Mouse (Mus musculus) liver, postnatal 0 days (tissue): ENCODE results near the gene Zfhx3.

Source experiments
- CTCF ChIP-seq: sonication (generic); IDR thresholded peaks from 2 replicates; pipeline ENCODE4 v1.5.1; 2016; ENCODE audit warnings: antibody characterized with exemption, low read depth
- EP300 ChIP-seq: IDR thresholded peaks from 2 replicates; pipeline ENCODE4 v1.6.1; 2016; ENCODE audit warnings: antibody characterized with exemption, low read depth, mild to moderate bottlenecking

DNA sequence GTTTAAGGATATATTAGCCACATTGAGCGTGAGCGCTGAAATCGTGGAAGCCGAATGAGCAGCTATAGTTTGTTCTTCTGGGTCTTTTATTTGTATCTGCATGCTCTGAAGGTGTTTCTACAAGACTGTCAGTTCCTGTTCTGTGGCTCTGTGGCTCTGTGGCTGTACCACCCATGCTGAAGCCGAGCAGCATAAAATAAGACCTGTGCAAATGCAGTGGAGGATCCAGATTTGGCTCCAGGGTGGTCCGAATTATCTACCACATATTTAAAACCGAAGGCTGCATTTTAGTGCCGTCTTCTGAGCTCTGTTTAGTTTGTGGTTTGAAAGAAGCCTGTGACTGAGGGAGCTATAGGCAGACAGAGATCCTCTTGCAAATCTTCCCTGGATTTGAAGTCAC lies 241.5 kb downstream of the Zfhx3 start:
- TF ChIP-seq CTCF (no peak), EP300 (no peak)
